Mouse (Mus musculus) thymus, postnatal 4 days (tissue): Measurements from ENCODE around the gene Oprm1.

Source experiments
- DNase-seq: peaks from one replicate; pipeline ENCODE4 v3.0.0; 2021

Gene Oprm1

GRCm38 (mm10) chr10:6896659-6897303, 138.5 kb downstream of the Oprm1 start:
- DNase-seq, result no peak

DNA sequence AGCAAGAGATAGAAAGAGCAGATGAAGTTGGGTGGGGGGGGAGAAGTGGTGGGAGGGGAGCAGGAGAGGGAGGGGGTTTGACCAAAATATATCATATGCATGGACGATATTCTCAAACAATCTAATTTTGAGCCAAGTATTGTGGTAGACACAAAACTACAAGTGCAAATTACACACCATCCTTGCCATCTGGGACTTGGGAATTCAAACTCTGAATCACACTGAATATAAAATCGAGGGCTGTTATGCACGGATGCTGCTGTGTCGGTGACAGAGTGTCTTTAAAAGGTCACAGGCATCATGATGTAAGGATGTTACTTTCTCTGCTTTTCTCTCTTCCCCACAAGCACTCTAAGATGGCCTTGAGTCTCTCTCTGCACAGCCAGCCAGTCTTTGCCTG, 141.8 kb downstream of the Oprm1 start:
- DNase-seq, result no peak

DNA sequence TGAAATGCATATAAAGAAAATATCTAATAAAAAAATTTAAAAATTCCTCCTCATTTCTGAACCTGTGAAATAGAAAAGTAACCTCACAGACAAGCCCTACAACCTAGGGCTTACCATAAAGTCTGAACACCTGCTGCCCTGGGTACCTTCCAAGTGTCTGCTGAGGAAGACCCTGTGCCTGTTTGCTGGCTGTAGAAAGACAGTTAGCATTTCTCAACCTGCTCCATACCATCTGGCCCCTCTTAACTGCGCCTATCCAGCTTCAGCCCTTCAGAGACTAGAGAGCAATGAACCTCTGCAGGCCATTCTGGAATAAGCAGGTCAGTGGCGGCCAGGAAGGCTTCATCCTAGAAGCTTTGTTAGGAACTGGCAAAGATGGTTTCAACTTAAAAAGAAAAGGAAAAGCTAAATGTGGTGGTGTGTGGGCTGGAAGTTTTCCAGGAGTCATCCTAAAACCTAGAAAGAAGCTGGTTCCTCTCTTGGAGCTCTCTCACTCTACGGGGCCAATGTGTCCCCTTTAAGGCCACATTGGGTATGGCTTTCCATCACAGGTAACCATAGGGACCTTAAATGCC, 143.6 kb downstream of the Oprm1 start:
- DNase-seq, result no peak

- no peak for DNase-seq
Measured at GRCm38 (mm10) chr10:6909763-6910162, 151.5 kb downstream of the Oprm1 start.

- DNase-seq, result no peak
Measured at GRCm38 (mm10) chr10:6915991-6916390, 157.7 kb downstream of the Oprm1 start.

DNA sequence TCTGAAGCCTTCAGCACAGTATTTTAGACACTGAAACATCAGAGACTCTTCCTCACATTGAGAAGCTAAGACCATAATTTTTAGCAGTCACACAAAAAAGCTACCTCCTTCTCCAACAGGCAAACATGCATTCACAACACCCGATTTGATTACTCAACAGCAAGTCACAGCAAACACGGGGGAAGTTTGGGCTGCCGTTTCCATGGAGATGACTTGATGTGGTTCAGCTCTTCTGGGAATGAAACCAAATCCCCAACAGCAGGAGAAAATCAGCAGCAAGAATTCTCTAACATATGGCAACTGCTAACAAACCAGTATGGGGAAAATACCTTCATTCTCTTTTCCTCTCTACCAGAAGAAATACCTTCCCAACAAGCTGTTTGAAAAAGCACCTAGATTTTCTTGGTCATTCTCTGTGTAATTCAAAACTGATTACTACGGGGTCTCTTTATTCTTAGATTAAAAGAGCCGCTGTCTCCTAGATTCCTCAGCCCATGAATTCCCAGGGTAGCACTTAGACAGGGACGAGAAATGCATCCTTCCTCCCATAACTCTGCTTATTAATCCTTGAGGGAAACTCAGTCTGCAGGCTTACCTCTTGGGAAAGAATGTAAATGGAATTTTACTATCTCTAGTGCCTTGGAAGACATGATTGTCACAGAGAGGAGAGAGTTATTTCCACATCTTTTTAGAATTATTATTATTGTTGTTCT, 158.4 kb downstream of the Oprm1 start:
- DNase-seq, result no peak

DNA sequence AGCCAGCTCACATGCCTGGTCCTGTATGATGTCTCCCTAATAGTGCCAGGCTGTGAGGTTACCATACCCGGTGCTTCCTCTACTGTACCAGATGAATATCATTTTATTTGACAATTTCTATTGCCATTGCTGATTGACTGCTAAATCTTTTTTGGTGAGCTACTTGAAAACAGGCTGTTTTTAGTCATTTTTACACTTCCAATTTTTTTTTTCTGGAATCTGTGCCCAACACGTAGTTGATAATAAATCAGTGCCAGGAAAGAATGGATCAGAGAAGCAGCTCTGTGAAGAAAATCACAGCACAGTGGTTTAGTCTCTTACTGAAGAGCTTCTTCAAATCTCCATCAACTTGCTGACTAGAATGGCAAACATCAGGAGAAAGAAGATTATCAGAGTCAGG, 168.4 kb downstream of the Oprm1 start:
- DNase-seq, result no peak

DNA sequence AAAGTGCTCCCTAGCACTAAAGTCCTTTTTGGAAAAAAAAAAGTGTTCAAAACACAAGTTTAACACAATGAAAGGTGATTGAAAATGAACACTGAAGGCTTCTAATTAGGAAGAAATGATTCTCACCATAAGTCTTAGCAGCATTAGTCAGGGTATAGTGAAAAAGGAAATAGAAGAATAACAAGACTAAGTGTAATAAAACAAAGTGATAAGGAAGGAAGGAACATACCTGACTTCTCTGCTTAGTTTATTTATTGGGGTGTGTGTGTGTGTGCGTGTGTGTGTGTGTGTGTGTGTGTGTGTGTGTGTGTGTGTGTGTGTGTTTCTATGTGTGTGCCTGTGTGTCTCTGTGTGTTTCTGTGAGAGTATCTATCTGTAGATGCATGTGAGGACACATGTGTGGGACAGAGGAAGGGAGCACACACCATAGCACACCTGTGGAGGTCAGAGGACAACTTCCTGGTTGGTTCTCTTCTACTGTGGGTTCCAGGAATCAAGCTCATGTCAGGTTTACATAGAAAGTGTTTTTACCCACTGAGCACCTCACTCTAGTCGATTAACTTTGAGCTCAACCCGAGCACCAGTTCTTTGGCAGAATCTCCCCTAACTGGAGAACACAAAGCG, 169.4 kb downstream of the Oprm1 start:
- no peak for DNase-seq

- DNase-seq, result no peak
Measured at GRCm38 (mm10) chr10:6928905-6929304, 170.6 kb downstream of the Oprm1 start.

DNA sequence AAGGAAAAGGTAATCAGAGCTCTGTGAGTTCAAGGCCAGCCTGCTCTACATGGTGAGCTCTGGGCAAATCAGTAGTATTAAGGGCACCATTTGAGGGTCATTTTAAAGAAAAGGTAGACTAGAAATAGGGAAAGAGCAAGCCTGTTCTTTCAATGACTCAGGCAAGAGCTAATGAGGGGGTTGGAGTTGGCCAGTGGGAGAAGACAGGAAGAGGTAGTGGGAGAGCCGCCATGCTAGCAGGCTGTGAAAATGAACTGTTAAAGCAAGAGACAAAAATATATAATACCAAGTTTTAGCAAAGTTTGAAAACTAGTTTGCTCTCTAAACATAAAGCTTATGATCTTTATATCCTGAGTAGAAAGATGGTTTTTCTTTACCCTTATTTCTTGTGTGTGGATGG, 172.1 kb downstream of the Oprm1 start:
- no peak for DNase-seq

- DNase-seq, result no peak
Measured at GRCm38 (mm10) chr10:6930889-6931288, 172.6 kb downstream of the Oprm1 start.

DNA sequence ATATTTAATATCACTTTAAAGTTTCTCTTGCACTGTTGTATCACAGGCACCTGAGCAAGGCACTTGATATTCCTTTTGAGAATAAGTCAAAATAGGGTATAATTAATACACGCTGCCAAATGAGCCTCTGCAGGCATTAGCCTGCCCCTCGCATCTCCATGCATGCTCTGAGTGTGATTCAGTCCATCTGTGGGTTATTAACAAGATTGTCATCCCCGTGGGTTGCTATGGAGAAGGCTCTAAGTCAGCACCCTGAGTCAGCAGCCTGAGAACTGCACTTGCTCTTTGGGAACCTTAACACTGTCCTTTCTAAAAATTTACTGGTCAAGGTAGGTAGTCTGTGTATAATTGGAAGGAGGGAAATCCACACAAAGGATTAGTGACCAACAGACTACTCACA, 176.5 kb downstream of the Oprm1 start:
- no peak for DNase-seq

GRCm38 (mm10) chr10:6936671-6937425, 178.5 kb downstream of the Oprm1 start:
- no peak for DNase-seq

- DNase-seq, result no peak
Measured at GRCm38 (mm10) chr10:6953115-6953514, 194.8 kb downstream of the Oprm1 start.

DNA sequence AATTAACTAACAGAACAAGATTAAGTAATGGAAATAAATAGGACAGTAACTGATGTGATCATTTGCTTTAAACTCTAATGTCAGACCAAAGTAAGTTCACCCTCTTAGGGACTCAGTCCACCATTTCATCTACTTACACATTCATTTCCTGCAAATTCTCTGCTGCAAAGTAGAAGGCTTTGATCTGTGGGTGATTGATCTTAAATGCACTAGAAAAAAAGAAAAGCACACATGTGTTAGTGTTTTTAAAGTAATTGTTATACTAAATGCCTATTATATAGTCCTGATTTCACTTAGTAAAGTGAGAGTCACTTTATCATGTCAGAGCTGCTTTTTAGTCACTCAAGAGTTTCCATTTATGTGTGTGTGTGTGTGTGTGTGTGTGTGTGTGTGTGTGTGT, 196.2 kb downstream of the Oprm1 start:
- no peak for DNase-seq

GRCm38 (mm10) chr10:6956357-6956756, 198.1 kb downstream of the Oprm1 start:
- DNase-seq, result no peak

- DNase-seq, result no peak
Measured at GRCm38 (mm10) chr10:6958791-6959190, 200.5 kb downstream of the Oprm1 start.

DNA sequence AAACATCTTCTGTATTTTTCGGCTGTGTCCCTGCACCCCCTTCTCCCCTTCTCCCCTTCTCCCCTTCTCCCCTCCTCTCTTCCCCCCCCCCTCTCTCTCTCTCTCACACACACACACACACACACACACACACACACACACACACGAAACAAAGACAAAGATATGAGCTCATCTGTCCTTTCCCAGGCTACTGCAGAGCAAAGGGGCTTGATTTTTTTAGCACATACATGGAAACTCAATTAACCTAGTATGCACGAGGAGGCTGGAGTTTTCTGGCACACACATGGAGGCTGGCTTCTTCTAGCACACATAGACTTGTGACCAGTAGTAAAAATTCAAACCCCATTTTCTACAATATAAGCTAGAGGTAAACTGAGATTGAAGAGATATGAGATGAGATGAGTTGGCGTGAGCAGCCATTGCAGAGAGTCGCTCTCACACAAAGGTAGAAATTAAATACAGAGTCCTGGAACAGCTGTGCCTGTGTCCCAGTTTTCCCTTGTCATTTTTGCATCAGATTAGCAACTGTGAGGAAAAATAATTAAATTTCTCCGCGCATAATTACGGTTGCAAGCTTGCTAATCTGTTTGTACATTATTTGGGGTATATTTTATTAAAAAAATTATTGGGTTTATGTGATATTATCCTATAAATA, 209.4 kb downstream of the Oprm1 start:
- DNase-seq, result no peak

- DNase-seq, result no peak
Measured at GRCm38 (mm10) chr10:6968334-6968733, 210.0 kb downstream of the Oprm1 start.

GRCm38 (mm10) chr10:6977843-6978242, 219.5 kb downstream of the Oprm1 start:
- no peak for DNase-seq

GRCm38 (mm10) chr10:6978733-6979132, 220.4 kb downstream of the Oprm1 start:
- no peak for DNase-seq

- peak; percentile 30 for DNase-seq
Measured at GRCm38 (mm10) chr10:6979216-6979615, 220.9 kb downstream of the Oprm1 start.

DNA sequence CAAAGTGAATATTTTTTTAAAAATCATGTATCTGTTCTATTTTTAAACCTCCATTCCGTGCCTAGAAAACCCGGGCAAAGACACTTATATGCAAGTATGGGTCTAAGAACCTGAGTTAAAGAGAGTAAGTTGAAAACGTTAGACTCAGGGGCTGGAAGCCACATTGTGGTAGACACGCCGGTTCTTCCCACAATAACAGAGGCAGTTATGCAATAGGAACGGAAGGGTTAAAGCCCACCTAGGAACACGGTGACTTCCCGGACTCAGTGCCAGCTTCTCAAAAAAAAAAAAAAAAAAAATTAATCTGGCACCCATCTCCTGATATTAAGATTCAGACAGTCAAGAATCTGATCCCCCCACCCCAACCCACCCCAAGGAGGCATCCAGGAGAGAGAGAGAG, 221.5 kb downstream of the Oprm1 start:
- DNase-seq, result peak; percentile 28
